Mouse (Mus musculus): ENCODE measurements around the gene Glt6d1. TPM values are rescaled to one million over a fixed set of nuclear protein-coding genes. Genes with fewer than 3 reads are reported as not detected.

The Glt6d1 gene
- total and polyA plus RNA-seq, 3 experiments, result not detected

DNA sequence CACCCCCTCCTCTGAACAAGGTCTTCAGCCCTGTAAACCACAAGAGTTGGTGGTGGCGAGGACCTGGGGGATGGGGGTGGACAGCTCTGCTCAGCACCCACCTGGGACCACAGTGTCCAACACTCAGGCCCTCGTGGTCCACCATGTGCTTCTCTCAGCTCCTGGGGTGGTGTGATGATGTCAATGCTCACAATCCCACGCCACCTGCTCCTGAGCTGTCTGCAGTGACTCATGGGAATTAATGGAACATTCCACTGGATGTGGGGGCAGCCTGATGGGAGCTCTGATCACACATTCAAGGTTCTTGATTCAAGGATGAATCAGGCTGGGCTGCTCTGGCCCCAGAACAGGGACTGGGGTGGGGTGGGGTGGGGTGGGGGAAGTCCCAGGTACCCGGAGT, 26.5 kb upstream of the Glt6d1 start:
- Histone ChIP-seq H3K79me2 (replicated peaks; ENCODE audit: control insufficient read depth, extremely low read depth, insufficient read depth, poor library complexity, severe bottlenecking) (no peaks in the 10 kb centered on the region), H3K27ac (ENCODE audit: insufficient read depth, low read depth) (no peak overlapping the region), H3K4me1 (ENCODE audit: control insufficient read depth in 1 of 2, insufficient read depth in 2 of 2) (peaks cover 6 to 16% of the 10 kb centered on the region in 2 experiments; a peak in 3 of 4 replicates), H3K36me3 (replicated peaks in 1 of 2; ENCODE audit: control insufficient read depth in 1 of 2, insufficient read depth in 1 of 2, low read length in 1 of 2) (no peaks in the 10 kb centered on the region), H3K27me3 (replicated peaks) (peaks cover 48% of the 10 kb centered on the region), H3K4me2 (ENCODE audit: insufficient read depth, low read depth, poor library complexity, severe bottlenecking) (no peak overlapping the region), H3K9me3 (replicated peaks; ENCODE audit: low read length) (no peaks in the 10 kb centered on the region), H3K9ac (ENCODE audit: insufficient read depth, low read depth) (no peak overlapping the region), H3K4me3 (replicated peaks in 1 of 3; ENCODE audit: low read depth in 2 of 3, low read length in 2 of 3, poor library complexity in 1 of 3) (no peak overlapping the region)
- DNase-seq (ENCODE audit: extremely low read depth), result no peak
- dilution Hi-C loops (cut with MboI; ENCODE audit: extremely low pct_ligation_motif_present, extremely low pct_unique_long_range_greater_than_20kb, low sequenced_read_pairs), result no loop called here
- in situ Hi-C loops (cut with MboI; ENCODE audit: low pct_ligation_motif_present, low pct_unique_long_range_greater_than_20kb, low sequenced_read_pairs), result no loop called here
- no peak for TF ChIP-seq JUN (IDR thresholded peaks at IDR 0.05; ENCODE audit: insufficient read depth, low read depth, low read length)
- no peak for TF ChIP-seq USF1 (IDR thresholded peaks at IDR 0.05; ENCODE audit: low read depth, low read length)
- no peak for TF ChIP-seq MXI1 (IDR thresholded peaks at IDR 0.05; ENCODE audit: low read depth, low read length)
- TF ChIP-seq JUND (conservative IDR thresholded peaks at IDR 0.05; ENCODE audit: low read depth, low read length), result no peak

DNA sequence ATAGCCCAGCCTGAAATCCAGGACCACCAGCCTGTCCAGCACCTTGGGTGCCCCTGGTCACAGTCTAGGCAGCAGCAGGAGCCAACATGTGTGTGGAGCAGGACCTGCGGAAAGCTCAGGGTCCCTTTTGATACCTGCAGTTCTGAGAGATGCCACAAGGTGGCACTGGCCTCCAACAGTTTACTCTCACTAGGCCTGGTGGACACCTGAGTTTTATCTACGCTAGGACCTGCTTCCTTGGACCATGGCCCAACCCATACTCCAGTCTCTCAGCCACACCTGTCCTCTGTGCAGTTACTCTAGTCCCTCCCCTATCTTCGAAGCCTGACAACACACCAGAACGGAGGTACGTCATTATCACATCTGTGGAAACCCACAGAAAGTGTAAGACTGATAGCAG, 20.6 kb upstream of the Glt6d1 start:
- H3K9me3 ChIP-seq (replicated peaks; ENCODE audit: low read length), result no peaks in the 10 kb centered on the region
- peak; percentile 70 for DNase-seq (ENCODE audit: extremely low read depth)
- in situ Hi-C loops (cut with MboI; ENCODE audit: low pct_ligation_motif_present, low pct_unique_long_range_greater_than_20kb, low sequenced_read_pairs), result loop anchor here (5.0 to 10.0 kb wide), 2 partner anchors 71 to 189 kb away; partner anchors contain the start of gene Ubac1
- H3K4me2 ChIP-seq (ENCODE audit: insufficient read depth, low read depth, poor library complexity, severe bottlenecking), result no peak overlapping the region
- H3K27me3 ChIP-seq (replicated peaks), result peaks cover 37% of the 10 kb centered on the region
- H3K79me2 ChIP-seq (replicated peaks; ENCODE audit: control insufficient read depth, extremely low read depth, insufficient read depth, poor library complexity, severe bottlenecking), result no peaks in the 10 kb centered on the region
- H3K9ac ChIP-seq (ENCODE audit: insufficient read depth, low read depth), result no peak overlapping the region
- dilution Hi-C loops (cut with MboI; ENCODE audit: extremely low pct_ligation_motif_present, extremely low pct_unique_long_range_greater_than_20kb, low sequenced_read_pairs), result no loop called here
- no peak overlapping the region for H3K4me3 ChIP-seq (replicated peaks in 1 of 3; ENCODE audit: low read depth in 2 of 3, low read length in 2 of 3, poor library complexity in 1 of 3)
- no peak overlapping the region for H3K27ac ChIP-seq (ENCODE audit: insufficient read depth, low read depth)
- H3K36me3 ChIP-seq (replicated peaks in 1 of 2; ENCODE audit: control insufficient read depth in 1 of 2, insufficient read depth in 1 of 2, low read length in 1 of 2), result no peaks in the 10 kb centered on the region
- peaks cover 3 to 7% of the 10 kb centered on the region in 2 experiments; a peak in 2 of 4 replicates for H3K4me1 ChIP-seq (ENCODE audit: control insufficient read depth in 1 of 2, insufficient read depth in 2 of 2)
- TF ChIP-seq MXI1 (IDR thresholded peaks at IDR 0.05; ENCODE audit: low read depth, low read length), result no peak
- no peak for TF ChIP-seq ZNF384 (IDR thresholded peaks at IDR 0.05; ENCODE audit: low read depth, low read length)
- TF ChIP-seq NELFE (IDR thresholded peaks at IDR 0.05; ENCODE audit: low read depth, low read length), result peak; percentile 19; the same call in 1 of the 2 replicates
- no peak for TF ChIP-seq MAX (IDR thresholded peaks at IDR 0.05; ENCODE audit: low read length)
- peak; percentile 12; the same call in 1 of the 2 replicates for TF ChIP-seq NRF1 (IDR thresholded peaks at IDR 0.05; ENCODE audit: low read depth, low read length)
- no peak for TF ChIP-seq ELF1 (IDR thresholded peaks at IDR 0.05; ENCODE audit: low read depth, low read length)
- no peak for TF ChIP-seq RCOR1 (conservative IDR thresholded peaks at IDR 0.05; ENCODE audit: low read depth, low read length)
- no peak for TF ChIP-seq UBTF (IDR thresholded peaks at IDR 0.05; ENCODE audit: low read depth, low read length)
- TF ChIP-seq TCF12 (IDR thresholded peaks at IDR 0.05; ENCODE audit: low read depth, low read length), result no peak
- no peak for TF ChIP-seq CHD1 (IDR thresholded peaks at IDR 0.05; ENCODE audit: low read depth, low read length)
- no peak for TF ChIP-seq CHD2 (IDR thresholded peaks at IDR 0.05; ENCODE audit: low read length)
- TF ChIP-seq JUND (conservative IDR thresholded peaks at IDR 0.05; ENCODE audit: low read depth, low read length), result no peak
- TF ChIP-seq KAT2A (IDR thresholded peaks at IDR 0.05; ENCODE audit: insufficient replicate concordance, low read length), result no peak
- TF ChIP-seq E2F4 (IDR thresholded peaks at IDR 0.05; ENCODE audit: insufficient replicate concordance, low read depth, low read length), result no peak
- no peak for TF ChIP-seq BHLHE40 (IDR thresholded peaks at IDR 0.05; ENCODE audit: low read depth, low read length)
- no peak for TF ChIP-seq POLR2AphosphoS2 (IDR thresholded peaks at IDR 0.05; ENCODE audit: low read depth, low read length)
- TF ChIP-seq JUN (IDR thresholded peaks at IDR 0.05; ENCODE audit: insufficient read depth, low read depth, low read length), result no peak
- no peak for TF ChIP-seq TBP (conservative IDR thresholded peaks at IDR 0.05; ENCODE audit: low read depth, low read length)
- no peak for TF ChIP-seq IRF4 (IDR thresholded peaks at IDR 0.05; ENCODE audit: low read depth, low read length)
- TF ChIP-seq ETS1 (conservative IDR thresholded peaks at IDR 0.05; ENCODE audit: low read depth, low read length), result no peak
- no peak for TF ChIP-seq POLR2A (IDR thresholded peaks at IDR 0.05; ENCODE audit: low read depth, low read length)
- TF ChIP-seq CTCF (conservative IDR thresholded peaks at IDR 0.05 in 1 of 2, IDR thresholded peaks at IDR 0.05 in 1 of 2; ENCODE audit: low read depth in 2 of 2, low read length in 2 of 2), result peak; percentile 84 to 92
- no peak for TF ChIP-seq MAZ (IDR thresholded peaks at IDR 0.05; ENCODE audit: low read depth, low read length)
- no peak for TF ChIP-seq USF2 (conservative IDR thresholded peaks at IDR 0.05; ENCODE audit: low read depth, low read length)
- no peak for TF ChIP-seq GABPA (IDR thresholded peaks at IDR 0.05; ENCODE audit: insufficient replicate concordance, low read depth, low read length)
- peak; percentile 77 for TF ChIP-seq SMC3 (IDR thresholded peaks at IDR 0.05; ENCODE audit: low read depth, low read length)
- TF ChIP-seq ZMIZ1 (IDR thresholded peaks at IDR 0.05; ENCODE audit: low read depth, low read length), result no peak
- peak; percentile 89 for TF ChIP-seq RAD21 (IDR thresholded peaks at IDR 0.05; ENCODE audit: low read depth, low read length)
- no peak for TF ChIP-seq MEF2A (IDR thresholded peaks at IDR 0.05; ENCODE audit: borderline replicate concordance, low read depth, low read length)
- no peak for TF ChIP-seq PAX5 (IDR thresholded peaks at IDR 0.05; ENCODE audit: low read length)
- TF ChIP-seq MAFK (IDR thresholded peaks at IDR 0.05; ENCODE audit: insufficient replicate concordance, low read length), result no peak
- no peak for TF ChIP-seq SIN3A (IDR thresholded peaks at IDR 0.05; ENCODE audit: low read length)
- TF ChIP-seq HCFC1 (IDR thresholded peaks at IDR 0.05; ENCODE audit: low read depth, low read length), result no peak

Measured in CH12.LX (cell line).